Mouse (Mus musculus) layer of hippocampus, adult 9-10 months (tissue): ENCODE data around the gene Efna3.

Source experiments
- DNase-seq: peaks from one replicate; pipeline ENCODE4 v3.0.0; 2022; ENCODE audit warnings: low spot score

The Efna3 gene

DNA sequence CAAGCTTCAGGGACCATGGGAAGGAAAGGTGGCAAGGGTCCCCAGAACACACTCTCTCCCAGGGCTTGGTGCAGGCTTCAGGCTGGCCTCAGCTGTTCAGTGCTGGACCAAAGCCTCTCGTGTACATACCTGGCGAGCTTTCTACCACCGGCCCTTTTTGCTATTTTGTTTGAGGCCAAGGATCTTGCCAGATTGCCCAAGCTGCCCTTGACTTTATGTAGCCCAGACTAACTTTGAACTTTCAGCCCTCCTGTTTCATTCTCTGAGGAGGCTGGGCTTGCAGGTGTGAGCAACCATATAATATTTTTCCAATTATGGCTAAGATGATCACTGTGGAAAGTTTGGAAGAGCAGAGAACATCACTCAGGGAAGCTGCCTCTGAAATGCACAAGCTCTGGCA, 38.5 kb downstream of the Efna3 start:
- DNase-seq, result no peak

DNA sequence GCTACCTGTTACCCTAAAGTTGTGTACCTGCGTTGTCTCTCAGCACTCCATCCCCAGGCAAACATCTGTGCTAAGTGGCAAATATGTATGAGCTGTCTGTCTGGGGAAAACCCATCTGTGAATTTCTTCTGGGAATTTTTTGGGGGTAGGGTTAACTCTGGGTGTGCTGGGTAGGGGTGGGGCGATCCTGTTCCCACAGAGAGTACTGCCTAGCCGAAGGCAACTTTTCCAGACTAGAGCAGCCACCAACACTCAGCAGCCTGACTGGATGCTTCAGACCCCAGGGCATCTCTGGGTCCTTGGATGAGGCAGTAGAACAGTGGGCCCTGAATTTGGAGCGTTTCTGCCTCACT, 40.5 kb downstream of the Efna3 start:
- DNase-seq, result no peak

DNA sequence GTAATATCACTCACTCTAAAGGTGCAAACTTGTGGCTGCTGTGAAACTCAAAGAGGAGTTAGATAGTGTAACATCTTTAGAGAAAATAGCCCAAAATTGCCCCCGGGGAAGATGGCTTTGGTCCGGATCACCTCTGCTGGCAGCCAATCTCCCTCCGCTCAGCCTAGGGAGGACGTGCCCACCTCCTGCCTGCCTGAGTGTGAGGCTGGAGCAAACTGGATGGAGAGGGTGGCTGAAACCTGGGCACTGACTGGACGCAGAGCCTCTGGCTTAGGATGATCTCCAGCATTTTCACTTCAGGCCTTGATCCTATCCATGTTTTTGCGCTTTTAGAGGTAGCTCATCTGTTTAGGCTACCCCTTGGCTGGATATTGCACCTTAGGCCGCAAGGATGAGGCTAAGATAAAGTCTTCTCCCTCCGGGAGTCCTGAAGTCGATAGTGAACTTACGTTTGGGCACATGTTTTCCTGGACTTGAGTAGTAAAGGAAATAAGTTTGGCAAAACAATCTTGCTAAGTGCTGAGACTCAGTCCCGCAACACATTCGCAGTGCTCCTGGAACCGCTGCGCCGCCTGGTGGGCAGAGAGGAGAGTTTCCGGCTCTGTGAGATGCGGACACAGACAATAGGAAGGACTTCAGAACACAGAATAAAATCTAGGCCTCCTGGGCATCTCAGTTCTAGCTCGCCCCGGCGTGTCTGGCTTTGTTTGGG, 41.0 kb downstream of the Efna3 start:
- no peak for DNase-seq

DNA sequence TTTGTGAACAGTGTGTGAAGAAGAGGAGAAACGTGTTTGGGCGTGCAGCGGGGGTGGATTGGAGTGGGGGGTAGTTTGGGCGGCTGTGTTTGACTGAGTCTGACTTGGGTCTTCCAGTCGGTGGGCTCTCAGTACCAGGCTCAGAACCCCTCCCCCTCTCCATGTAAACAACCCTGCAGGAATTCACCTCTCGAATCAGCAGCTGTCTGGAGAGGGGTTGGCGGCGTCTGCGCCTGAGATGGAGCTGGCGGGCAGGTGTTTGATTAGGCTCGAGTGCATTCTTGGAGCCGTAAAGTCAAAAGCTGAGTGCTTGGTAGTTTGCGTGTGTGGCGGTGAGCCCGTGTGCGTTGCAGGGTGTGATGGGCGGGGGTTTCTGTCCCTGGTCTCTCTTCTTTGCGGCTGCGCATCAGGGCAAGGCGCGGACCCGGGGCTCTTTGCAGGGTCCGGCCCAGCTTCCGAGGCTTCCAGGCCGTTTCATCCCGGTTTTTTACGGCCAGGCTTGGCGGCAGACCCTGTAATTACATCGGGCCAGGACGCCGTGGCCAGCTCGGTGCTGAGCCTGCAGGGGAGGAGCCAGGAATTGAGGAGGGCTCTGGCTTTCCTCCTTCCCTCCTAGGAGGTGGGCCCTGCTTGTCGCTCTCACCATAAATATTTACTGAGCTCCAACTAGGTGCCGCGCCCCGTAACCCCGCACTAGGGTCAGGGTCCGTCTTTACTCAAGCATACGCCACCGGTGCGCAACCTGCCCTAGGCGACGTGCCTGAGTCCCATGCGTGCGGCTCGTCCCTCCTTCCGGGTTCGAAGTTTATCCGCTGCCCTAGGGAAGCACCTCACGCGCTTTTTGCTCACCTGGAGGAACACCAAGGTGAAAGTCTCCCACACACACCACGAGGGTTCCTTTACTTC, 41.9 kb downstream of the Efna3 start, which contains the start of gene Efna1:
Efna1 (minus strand) TSS at position 537 of the 906 bp plus-strand sequence.
- no peak for DNase-seq

DNA sequence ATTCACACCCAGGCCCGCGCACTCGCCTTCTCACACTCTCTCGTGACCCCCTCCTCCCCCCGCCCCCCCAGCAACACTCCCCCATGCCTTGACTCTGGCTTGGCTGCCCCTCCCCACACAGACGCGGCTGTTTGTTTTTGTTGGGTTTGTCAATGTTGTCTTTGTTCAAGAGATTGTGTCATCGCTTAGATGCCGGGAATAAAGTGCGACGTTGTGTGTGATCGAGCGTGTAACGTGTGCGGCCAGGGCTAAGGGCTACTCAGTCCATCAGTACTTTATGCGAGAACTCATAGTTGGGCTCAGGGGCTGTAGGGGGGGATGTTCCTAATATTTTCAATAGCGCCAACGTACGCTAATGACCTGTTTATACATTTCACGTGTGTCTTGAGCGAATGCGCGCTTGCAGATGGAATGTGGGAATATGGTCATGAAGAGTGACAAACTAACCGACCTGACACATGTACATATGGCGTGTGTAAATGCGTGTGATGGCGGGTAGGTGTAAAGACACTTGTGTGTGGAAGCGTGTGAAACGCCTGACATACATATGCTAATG, 42.6 kb downstream of the Efna3 start:
- DNase-seq, result no peak

DNA sequence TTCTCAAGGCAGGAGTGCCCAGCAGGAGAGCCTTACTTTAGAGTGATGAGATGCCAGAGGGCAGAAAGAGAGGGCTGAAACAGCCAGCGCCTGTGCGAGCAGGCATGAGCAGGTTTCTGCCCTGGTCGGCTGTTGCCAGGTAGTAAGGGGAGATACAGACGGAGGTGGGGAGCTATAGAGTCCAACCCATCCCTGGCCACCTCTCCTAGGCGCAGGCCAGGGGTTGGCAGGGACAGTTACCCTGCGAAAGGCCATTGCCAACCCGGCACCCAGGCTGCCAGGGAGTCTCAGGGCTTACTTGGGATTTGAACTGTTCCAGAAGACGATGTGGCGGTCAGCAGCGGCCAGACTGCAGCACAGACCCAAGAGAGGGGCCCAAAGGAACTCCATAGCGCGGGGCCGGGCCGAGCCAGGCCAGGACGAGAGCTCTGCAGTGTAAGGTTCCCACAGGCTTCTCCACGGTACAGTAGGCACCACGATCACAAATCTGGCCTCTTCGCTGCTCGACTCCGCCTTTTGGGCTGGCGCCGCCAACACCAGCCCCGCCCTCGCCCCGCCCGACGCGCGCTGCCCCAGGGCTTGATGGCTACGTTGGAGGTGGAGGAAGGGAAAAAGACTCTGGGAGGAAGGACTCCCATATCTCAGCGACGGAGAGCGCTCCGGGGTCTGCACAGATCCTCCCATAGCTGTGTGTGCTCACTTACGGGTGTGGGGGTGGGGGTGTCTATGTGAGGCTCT, 43.4 kb downstream of the Efna3 start:
- no peak for DNase-seq

DNA sequence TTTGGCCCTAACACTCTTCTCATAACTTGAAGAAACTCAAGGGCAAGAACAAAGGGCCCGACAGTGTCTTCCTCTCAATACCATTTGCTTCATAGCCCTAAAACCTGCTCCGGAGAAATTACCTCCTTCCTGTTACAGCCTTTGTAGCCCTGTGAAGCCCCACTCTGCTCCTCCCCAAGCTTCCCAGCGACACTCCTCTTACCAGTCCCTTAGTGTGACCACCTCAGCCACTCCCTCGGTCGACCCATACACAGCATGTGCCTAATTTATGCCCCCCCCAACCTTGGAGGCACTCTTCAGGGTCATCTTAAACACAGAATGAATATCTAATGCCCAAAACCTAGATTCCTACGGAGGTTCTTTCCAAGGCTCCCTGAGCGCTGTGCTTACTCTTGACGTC, 44.1 kb downstream of the Efna3 start:
- no peak for DNase-seq

DNA sequence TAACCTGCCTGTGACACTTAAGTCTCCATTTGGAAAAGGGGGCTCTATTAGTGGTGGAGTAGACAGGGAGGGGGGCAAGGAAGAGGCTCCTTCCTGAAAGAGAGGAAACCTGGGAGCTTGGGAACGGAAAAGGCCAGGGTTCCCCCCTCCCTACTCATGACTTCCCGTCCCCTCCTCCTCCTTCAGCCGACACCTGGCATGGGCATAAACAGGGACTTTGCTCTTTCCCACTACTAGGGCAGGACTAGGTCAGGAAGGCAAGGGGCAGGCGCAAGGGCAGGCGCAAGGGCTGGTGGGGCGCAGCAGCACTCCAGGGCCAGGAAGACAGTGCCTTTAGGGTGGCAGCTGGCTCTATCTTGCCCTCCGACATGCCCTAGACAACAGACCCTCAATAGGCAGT, 44.7 kb downstream of the Efna3 start:
- no peak for DNase-seq

DNA sequence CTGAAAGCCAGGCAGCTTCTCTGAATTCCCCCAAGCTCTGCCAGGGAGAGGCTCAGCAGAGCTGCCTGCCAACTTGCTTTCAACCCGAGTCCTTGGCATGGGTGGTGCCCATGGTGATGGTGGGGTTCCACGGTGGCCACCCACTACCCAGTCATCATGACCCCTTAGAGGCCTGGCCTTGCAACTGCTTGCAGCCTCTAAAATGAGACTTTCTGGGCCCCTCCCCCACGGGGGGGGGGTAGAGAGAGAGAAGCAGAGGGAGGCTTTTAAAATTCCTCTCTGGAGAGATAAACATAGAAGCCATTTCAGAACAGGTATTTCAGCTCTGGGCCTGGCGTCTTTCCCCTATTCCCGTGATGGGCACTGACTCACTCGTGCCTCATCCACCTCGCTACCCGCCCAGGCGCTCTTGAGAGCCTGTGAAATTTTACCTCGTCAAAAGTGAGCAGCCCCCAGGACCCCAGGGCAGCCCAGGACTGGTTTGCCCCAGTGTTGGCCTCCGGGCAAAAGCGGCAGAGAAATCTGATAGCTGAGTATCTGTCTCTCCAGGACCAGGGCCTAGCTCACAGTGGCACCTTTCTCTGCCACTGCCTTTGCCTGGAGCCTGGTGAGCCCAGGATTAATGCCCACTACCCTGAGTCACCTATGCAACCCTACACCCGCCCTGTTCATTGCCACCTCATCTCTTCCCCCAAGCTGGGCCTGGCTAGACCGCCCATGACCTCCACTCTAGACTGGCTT, 45.3 kb downstream of the Efna3 start:
- no peak for DNase-seq

DNA sequence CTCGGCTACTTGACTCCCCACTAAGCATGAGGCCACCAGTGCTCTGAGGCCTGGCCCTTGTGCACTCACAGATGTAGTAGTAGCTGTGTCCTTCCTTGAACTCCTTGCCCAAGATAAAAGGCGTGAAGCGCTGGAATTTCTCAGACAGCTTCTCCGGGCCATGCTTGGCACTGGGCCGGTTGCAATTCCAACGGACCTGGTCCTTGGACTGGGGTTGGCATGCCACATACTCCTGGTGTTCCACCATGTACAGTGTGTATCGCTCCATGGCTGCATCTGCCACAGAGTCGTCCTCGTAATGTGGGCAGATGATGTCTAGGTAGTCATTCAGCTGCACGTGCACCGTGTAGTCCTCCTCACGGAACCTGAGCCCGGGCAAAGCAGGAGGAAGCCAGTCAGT, 46.7 kb downstream of the Efna3 start:
- no peak for DNase-seq

DNA sequence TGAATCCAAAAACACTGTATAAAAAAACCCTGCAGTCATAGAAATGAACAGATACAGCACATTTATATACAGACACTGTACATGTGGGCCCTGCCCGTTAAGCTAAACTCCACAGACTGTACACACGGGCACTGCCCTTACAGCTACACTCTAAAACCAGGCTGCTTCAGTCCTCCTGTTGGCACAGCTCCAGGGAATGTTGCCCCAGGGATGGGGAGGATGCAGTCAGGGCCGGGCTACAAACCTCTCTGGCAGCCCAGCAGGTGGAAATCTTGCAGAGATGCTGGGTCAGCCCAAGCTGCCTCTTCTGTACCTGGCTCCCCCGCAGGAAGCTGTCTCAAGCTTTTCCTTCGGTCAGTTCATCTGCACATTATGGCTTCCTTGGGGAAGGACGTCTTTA, 51.0 kb downstream of the Efna3 start:
- no peak for DNase-seq

DNA sequence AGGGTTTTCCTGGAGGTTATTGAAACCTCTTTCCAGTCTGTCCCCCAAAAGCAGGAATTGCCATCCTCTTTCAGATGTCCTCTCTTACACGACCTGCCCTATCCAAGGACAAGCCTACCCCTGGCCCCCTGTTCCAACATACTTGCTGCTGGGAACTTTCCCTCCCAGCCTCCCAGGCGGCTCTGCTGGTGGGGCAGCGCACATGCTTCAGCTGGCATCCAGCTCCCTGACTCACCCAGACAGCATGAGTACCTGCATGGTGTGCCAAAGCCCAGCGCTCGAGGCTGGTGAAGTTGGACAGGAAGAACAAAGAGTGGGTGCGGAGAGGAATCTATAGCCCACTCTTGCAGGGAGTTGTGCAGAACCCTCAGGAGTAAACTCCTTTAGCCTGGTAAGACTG, 51.9 kb downstream of the Efna3 start:
- no peak for DNase-seq

DNA sequence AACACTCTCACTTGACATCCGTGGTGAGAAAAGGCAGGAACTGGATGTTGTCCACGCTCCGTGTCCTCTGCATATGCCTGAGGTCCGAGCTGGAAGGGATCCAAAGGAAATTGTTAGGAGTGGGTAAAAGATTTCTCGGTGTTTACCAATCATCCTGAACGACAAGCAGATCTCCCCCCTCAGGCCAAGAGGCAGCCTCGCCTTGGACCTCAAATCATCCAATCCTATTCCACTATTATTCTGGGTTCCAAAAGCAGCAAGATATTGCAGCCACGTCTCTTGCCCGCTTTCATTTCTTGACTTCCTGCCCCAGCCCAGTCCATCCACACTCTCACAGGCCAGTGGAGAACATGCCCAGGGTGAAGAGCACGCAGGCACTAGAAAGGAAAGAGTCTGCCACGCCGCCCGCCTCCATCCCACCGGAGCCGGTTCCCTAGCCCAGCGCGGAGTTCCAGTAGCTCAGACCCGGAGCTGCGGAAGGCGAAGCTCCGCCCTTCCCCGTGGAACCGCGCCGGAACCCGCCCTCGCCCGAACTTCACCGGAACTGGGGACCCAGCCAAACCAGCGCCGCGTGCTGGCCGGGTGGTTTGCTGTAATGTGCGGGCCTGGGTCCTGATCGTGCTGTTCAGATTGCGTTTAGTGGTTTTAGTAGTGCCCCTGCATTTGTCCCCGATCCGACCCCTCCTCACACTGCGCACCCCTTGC, 52.6 kb downstream of the Efna3 start, which contains the start of gene Slc50a1:
Slc50a1 (minus strand) TSS at position 520 of the 705 bp plus-strand sequence.
- no peak for DNase-seq

DNA sequence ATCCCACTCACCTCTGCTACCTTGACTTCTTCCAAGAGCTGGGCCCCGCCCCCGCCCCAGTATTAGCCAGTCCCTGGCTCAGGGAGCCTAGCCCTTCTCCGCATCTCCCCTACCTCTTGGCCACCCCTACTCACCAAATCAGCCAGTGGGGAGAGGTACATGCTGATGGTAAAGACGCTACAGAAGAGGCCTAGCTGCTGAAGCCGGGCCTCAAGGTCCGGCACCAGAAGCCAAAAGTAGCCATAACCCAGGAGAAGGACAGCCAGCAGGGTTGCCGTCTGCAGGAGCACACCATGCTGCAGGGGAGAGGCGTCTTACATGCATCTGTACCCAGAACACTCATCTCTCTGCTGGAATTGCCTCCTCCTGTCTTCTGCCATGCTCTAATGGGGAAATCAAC, 53.8 kb downstream of the Efna3 start:
- DNase-seq, result no peak

DNA sequence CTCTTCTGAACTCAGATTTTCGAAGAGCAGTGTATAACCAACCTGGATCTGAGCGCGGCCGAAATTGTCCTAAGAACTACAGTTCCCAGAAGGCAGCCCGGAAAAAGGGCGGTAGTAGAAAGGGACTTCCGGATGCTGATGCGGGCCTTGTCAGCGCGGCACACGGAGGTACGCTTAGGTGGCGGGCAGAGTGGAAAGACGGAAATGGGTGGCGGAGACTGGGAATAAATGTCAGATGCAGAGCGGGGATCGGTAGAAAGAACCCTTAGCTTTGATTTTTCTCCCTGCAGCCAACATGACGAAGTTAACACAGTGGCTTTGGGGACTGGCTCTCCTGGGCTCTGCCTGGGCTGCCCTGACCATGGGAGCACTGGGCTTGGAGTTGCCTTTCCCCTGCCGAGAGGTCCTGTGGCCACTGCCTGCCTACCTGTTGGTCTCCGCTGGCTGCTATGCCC, 56.3 kb downstream of the Efna3 start:
- no peak for DNase-seq
